Mouse (Mus musculus) ES-E14 (cell line): ENCODE data around the gene Pkdcc. TPM values are rescaled to one million over a fixed set of nuclear protein-coding genes. Genes with fewer than 3 reads are reported as not detected.
A peak's percentile ranks its signal among the peaks of the same experiment; 100 is the strongest.

ENCODE experiments used
- DNase-seq: peaks from one replicate; pipeline ENCODE4 v3.0.0-alpha.2; 2013; ENCODE audit warnings: low read depth, low spot score
- H3K27ac ChIP-seq: 2 replicates; pipeline ENCODE4 v1.5.1; 2012; ENCODE audit warnings: low read depth, mild to moderate bottlenecking, low read length, moderate library complexity, mixed read lengths; ENCODE audit not compliant: poor library complexity, insufficient read depth, severe bottlenecking
- H3K36me3 ChIP-seq: 2 replicates; pipeline ENCODE4 v1.6.1; 2012; ENCODE audit warnings: mild to moderate bottlenecking, low read length, moderate library complexity, mixed read lengths; ENCODE audit not compliant: control insufficient read depth, poor library complexity, insufficient read depth, severe bottlenecking
- H3K4me1 ChIP-seq, 2 experiments: fragments of 150-350 bp in 1 of 2; sonication (generic) in 1 of 2; 2 replicates each; pipeline ENCODE4 v1.6.1; 2012; ENCODE audit warnings: low read length in 2 of 2, mild to moderate bottlenecking in 1 of 2, mixed read lengths in 1 of 2; ENCODE audit not compliant: control insufficient read depth in 2 of 2, insufficient read depth in 2 of 2, poor library complexity in 1 of 2
- H3K4me3 ChIP-seq, 2 experiments: fragments of 150-350 bp in 1 of 2; sonication (generic) in 1 of 2; 2 replicates each; pipeline ENCODE4 v1.5.1; 2012; ENCODE audit warnings: low read length in 2 of 2, low read depth in 1 of 2, mild to moderate bottlenecking in 1 of 2, mixed read lengths in 1 of 2; ENCODE audit not compliant: insufficient read depth in 1 of 2, poor library complexity in 1 of 2, severe bottlenecking in 1 of 2
- H3K9ac ChIP-seq: 2 replicates; pipeline ENCODE4 v1.6.1; 2012; ENCODE audit warnings: low read depth, mild to moderate bottlenecking, low read length, mixed read lengths; ENCODE audit not compliant: poor library complexity, insufficient read depth, severe bottlenecking
- H3K9me3 ChIP-seq: fragments of 150-350 bp; sonication (generic); 2 replicates; pipeline ENCODE4 v1.6.1; 2012; ENCODE audit warnings: low read depth, mild to moderate bottlenecking, low read length; ENCODE audit not compliant: control insufficient read depth, insufficient read depth
- CHD2 ChIP-seq: IDR thresholded peaks from 2 replicates; pipeline ENCODE4 v1.6.1; 2014; ENCODE audit warnings: mild to moderate bottlenecking, low read depth, low read length, inconsistent platforms
- HCFC1 ChIP-seq: IDR thresholded peaks from 2 replicates; pipeline ENCODE4 v1.6.1; 2012; ENCODE audit warnings: low read length, inconsistent platforms, borderline replicate concordance; ENCODE audit not compliant: insufficient read depth
- MAFK ChIP-seq: IDR thresholded peaks from 2 replicates; pipeline ENCODE4 v1.6.1; 2014; ENCODE audit warnings: mild to moderate bottlenecking, low read depth, low read length, inconsistent platforms; ENCODE audit not compliant: insufficient read depth
- ZC3H11A ChIP-seq: IDR thresholded peaks from 2 replicates; pipeline ENCODE4 v1.6.1; 2012; ENCODE audit warnings: low read depth, mild to moderate bottlenecking, inconsistent platforms, low read length, borderline replicate concordance
- ZNF384 ChIP-seq: IDR thresholded peaks from 2 replicates; pipeline ENCODE4 v1.6.1; 2012; ENCODE audit warnings: low read depth, low read length, inconsistent platforms
- in situ Hi-C, 2 experiments: fragments of 600-800 bp; cut with MboI; formaldehyde crosslinking; loops; one replicate each; pipeline ENCODE4 v1.15.1; 2025; ENCODE audit warnings: low sequenced_read_pairs in 2 of 2, inconsistent platforms in 1 of 2; ENCODE audit not compliant: unreplicated experiment in 2 of 2
- total RNA-seq: library from RNA; depleted of rRNA; stranded (reverse); fragments of 300-350 nt; gene quantifications from 2 replicates; pipeline ENCODE4 v1.2.3, GENCODE M21; 2012

Gene Pkdcc
- total RNA-seq, 1 experiment, result 39.1 TPM

DNA sequence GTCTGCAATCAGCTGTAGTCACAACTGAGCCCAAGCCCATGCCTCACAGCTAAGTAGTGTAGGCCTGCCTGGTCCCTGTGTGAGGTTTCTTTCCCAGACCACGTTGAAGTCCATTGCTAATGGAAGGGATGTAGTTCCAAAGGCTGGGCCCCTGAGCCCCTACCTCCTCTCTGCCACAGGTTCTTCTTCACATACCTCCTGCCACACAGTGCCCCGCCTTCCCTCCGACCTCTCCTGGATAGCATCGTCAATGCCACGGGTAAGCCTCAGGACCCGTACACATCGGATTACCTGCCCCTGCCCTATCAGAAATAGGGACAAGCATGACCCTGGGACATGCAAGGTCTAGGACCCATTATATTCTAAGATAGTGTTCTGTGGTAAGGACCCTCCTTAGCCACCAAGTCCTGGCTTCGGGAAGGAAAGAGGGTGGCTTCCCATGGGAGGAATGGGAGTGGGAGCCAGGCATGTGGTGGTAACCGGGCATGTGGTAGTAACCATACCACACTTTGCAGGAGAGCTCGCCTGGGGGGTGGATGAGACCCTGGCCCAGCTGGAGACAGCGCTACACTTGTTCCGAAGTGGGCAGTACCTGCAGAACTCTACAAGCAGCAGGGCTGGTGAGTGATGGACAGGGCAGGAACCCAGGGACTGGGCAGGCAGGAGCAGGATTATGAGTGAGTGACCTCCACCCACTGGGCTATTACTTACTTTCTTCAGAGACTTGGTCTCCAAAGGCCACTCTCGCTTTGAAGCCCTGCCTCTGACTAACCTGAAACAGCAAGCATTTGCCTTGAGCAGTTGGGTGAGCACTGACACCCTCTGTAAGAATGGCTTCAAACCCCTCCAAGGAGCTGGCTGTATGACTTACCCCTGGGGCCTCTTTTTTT is 6.8 kb downstream of the Pkdcc start:
- TF ChIP-seq MAFK (no peak), HCFC1 (no peak), ZNF384 (no peak), ZC3H11A (no peak)
- no peak for DNase-seq
- Histone ChIP-seq H3K4me1 (no peaks in the 10 kb centered on the region), H3K27ac (no peak overlapping the region), H3K36me3 (no peaks in the 10 kb centered on the region), H3K4me3 (no peak overlapping the region), H3K9me3 (no peaks in the 10 kb centered on the region), H3K9ac (no peak overlapping the region)
- in situ Hi-C loops, result no loop called here

DNA sequence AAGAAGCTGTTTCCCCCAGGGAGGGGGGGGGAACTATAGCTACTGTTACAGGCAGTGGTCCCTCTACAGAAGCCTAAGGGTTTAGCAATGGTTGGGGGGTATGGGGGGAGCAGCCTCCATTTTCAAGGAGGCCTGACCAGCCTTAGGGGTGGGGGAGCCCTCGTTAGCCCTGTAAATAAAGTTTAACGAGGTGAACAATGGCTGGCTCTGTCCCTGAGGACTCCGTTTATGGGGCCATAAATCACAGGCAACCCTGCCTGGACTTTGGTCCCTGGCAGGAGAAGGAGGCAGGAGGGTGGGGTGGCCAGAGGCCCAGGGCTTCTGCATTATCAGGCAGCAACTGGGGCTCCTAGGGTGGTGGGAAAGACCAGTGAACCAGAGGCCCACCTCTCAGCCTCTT is 7.6 kb downstream of the Pkdcc start:
- TF ChIP-seq ZC3H11A, result no peak
- in situ Hi-C loops, result no loop called here
- no peaks in the 10 kb centered on the region for H3K9me3 ChIP-seq
- no peaks in the 10 kb centered on the region for H3K36me3 ChIP-seq
- no peak overlapping the region for H3K9ac ChIP-seq
- no peak for DNase-seq
- no peaks in the 10 kb centered on the region for H3K4me1 ChIP-seq
- H3K4me3 ChIP-seq, result no peak overlapping the region
- H3K27ac ChIP-seq, result no peak overlapping the region

DNA sequence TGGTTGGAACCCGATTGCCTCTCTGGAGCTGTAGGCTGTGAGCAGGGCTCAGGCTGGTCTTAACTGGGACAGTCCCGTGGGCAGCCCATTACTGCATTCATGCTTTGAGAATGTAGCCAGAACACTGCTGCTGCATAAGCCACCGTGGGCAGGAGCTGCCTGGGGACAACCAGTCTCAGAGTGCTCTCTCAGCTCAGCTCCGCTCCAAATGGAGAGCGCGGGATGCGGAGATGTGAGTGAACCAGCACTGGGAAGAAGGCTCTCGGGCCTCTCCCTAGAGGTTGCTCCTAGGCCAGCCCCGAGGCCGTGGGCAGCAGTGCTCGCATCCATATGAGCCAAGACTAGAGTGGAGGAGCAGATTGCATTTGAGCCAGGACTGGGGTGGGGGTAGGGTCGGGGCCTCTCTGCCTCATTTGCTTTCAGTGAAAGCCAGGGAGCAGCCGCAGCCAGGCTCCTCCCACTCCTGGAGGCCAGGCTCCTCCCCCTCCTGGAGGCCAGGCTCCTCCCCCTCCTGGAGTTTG is 9.4 kb downstream of the Pkdcc start:
- DNase-seq, result peak; percentile 31
- TF ChIP-seq ZNF384 (no peak), ZC3H11A (no peak), HCFC1 (no peak), CHD2 (no peak), MAFK (no peak)
- peak overlapping the region; percentile 30 to 67 for H3K4me3 ChIP-seq
- H3K9ac ChIP-seq, result peak overlapping the region; percentile 36
- H3K9me3 ChIP-seq, result no peaks in the 10 kb centered on the region
- in situ Hi-C loops, result no loop called here
- no peak overlapping the region for H3K27ac ChIP-seq
- no peaks in the 10 kb centered on the region for H3K36me3 ChIP-seq
- H3K4me1 ChIP-seq, result no peaks in the 10 kb centered on the region

DNA sequence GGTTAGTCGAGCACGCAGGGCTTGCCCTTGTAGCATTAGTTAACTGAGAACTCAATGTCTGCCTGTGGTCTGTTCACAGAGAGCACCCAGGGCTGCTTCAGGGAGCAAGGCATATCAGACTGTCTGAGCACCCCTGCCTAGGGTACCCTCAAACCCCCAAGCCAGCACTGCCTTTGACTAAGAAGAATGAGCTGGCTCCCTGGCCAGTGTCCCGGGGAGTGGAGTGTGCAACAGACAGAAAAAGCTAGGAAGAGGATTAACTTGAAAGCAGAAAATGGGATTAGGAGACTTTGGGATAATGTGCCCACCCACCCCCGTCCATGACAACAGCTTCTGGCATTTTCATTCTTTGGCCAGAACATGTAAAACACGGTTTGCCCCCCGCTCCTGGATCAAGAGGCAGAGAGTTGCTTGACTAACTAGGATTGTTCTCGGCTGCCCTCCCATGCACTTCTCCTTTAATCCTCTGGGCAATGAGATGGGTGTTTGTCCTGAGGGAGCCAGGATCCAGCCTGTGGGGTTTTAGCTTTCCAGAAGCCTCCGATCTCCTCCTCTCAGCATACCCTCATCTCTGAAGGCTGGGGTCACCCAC is 11.4 kb downstream of the Pkdcc start:
- H3K4me1 ChIP-seq, result peaks cover 0 to under 1% of the 10 kb centered on the region in 2 experiments; a peak in 1 of 4 replicates
- in situ Hi-C loops, result no loop called here
- TF ChIP-seq ZC3H11A (no peak), ZNF384 (no peak), HCFC1 (no peak), CHD2 (no peak), MAFK (no peak)
- H3K9me3 ChIP-seq, result no peaks in the 10 kb centered on the region
- no peak overlapping the region for H3K4me3 ChIP-seq
- DNase-seq, result no peak
- H3K9ac ChIP-seq, result no peak overlapping the region
- H3K27ac ChIP-seq, result no peak overlapping the region
- H3K36me3 ChIP-seq, result no peaks in the 10 kb centered on the region
